Mouse (Mus musculus) C2C12 (cell line): ENCODE measurements around the gene Hist1h3i.
"Not testable (repeated sequence)": the region's sequence is repeated elsewhere in the genome, so short reads cannot be mapped to it uniquely, and the experiment has no call there.

ENCODE experiments used
- CTCF ChIP-seq: IDR thresholded peaks from one replicate; pipeline ENCODE4 v1.5.1; 2011; ENCODE audit not compliant: control insufficient read depth, insufficient read depth, insufficient read length
- MYOD1 ChIP-seq: IDR thresholded peaks from one replicate; pipeline ENCODE4 v1.6.1; 2011; ENCODE audit warnings: low read depth; ENCODE audit not compliant: control insufficient read depth, insufficient read length

GRCm38 (mm10) chr13:21812092-21812491 is 28.9 kb upstream of the Hist1h3i start:
- TF ChIP-seq CTCF, MYOD1: not testable (repeated sequence)
